Mouse (Mus musculus) midbrain, embryonic 15.5 days (tissue): ENCODE data around the gene Msmb. TPM values are rescaled to one million over a fixed set of nuclear protein-coding genes. Genes with fewer than 3 reads are reported as not detected.
"Not testable (repeated sequence)": the region's sequence is repeated elsewhere in the genome, so short reads cannot be mapped to it uniquely, and the experiment has no call there.

Experiments
- ATAC-seq: fragments of 200-750 bp; cut with Nextera tagmentation; replicated peaks from 2 replicates; pipeline ENCODE4 v1.8.0; 2017; ENCODE audit warnings: moderate TSS enrichment
- H3K27ac ChIP-seq: fragments of 300-500 bp; sonication (generic); 2 replicates; pipeline ENCODE4 v1.5.1; 2015; ENCODE audit warnings: mild to moderate bottlenecking, inconsistent platforms
- H3K27me3 ChIP-seq: fragments of 300-500 bp; sonication (generic); replicated peaks from 2 replicates; pipeline ENCODE4 v1.6.1; 2015; ENCODE audit warnings: inconsistent platforms
- H3K36me3 ChIP-seq: fragments of 300-500 bp; sonication (generic); replicated peaks from 2 replicates; pipeline ENCODE4 v1.6.1; 2015; ENCODE audit warnings: inconsistent platforms
- H3K4me1 ChIP-seq: fragments of 300-500 bp; sonication (generic); 2 replicates; pipeline ENCODE4 v1.6.1; 2015; ENCODE audit warnings: inconsistent platforms
- H3K4me2 ChIP-seq: fragments of 300-500 bp; sonication (generic); 2 replicates; pipeline ENCODE4 v1.6.1; 2015; ENCODE audit warnings: inconsistent platforms, mild to moderate bottlenecking, moderate library complexity
- H3K4me3 ChIP-seq: fragments of 300-500 bp; sonication (generic); 2 replicates; pipeline ENCODE4 v1.5.1; 2015; ENCODE audit warnings: mild to moderate bottlenecking, inconsistent platforms
- H3K9ac ChIP-seq: fragments of 300-500 bp; sonication (generic); 2 replicates; pipeline ENCODE4 v1.6.1; 2015; ENCODE audit warnings: mild to moderate bottlenecking, inconsistent platforms
- H3K9me3 ChIP-seq: fragments of 300-500 bp; sonication (generic); 2 replicates; pipeline ENCODE4 v1.6.1; 2016; ENCODE audit warnings: inconsistent platforms
- WGBS: fragments of 180-500 bp; shearing (Covaris S2); methylation state at CpG from one replicate; pipeline ENCODE4 v1.1.7; 2015; ENCODE audit warnings: mixed read lengths; 5-methylcytosine and 5-hydroxymethylcytosine counted together
- polyA plus RNA-seq: library from polyadenylated mRNA; unstranded; fragments of >200 nt; fragmentation: Nextera tagmentation; extraction: Ambion mirVana; gene quantifications from 2 replicates; pipeline ENCODE4 v1.2.1, GENCODE M21; 2015

Gene Msmb
- polyA plus RNA-seq, 1 experiment from 2014 or later = not detected

- ATAC-seq = no peak
- Histone ChIP-seq H3K4me3 (no peak overlapping the region), H3K36me3 (peaks cover 42% of the 10 kb centered on the region), H3K4me2 (no peak overlapping the region), H3K9ac (no peak overlapping the region), H3K9me3 (no peaks in the 10 kb centered on the region), H3K4me1 (no peaks in the 10 kb centered on the region), H3K27me3 (no peaks in the 10 kb centered on the region), H3K27ac (no peak overlapping the region)
- WGBS = 96% methylated on average over 5 of the region's 5 CpGs
Measured at GRCm38 (mm10) chr14:32191926-32192325, 50.1 kb downstream of the Msmb start.

- no peak overlapping the region for H3K4me3 ChIP-seq
- no peak overlapping the region for H3K4me2 ChIP-seq
- H3K9ac ChIP-seq = no peak overlapping the region
- 49% methylated on average over 3 of the region's 3 CpGs for WGBS
- peaks cover 40% of the 10 kb centered on the region for H3K36me3 ChIP-seq
- no peaks in the 10 kb centered on the region for H3K4me1 ChIP-seq
- H3K9me3 ChIP-seq = no peaks in the 10 kb centered on the region
- no peak for ATAC-seq
- H3K27ac ChIP-seq = no peak overlapping the region
- no peaks in the 10 kb centered on the region for H3K27me3 ChIP-seq
Measured at GRCm38 (mm10) chr14:32192437-32192836, 50.6 kb downstream of the Msmb start.

DNA sequence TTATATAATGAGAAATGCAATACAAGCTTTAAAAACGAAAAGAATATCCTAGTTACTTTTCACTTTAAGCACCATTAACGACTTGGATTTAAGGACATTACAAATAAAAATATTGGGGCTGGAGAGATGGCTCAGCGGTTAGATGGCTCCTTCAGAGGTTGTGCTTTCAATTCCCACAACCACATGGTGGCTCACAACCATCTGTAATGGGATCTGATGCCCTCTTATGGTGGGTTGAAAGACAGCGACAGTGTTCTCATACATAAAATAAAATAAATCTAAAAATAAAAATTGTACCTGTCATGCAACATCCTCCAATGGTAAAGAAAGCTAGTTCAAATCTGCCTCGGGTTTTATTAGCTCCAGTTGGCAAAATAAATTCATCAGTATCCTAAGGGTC, 51.7 kb downstream of the Msmb start:
- ATAC-seq, H3K9ac ChIP-seq, H3K4me2 ChIP-seq, H3K27ac ChIP-seq, H3K9me3 ChIP-seq, H3K4me3 ChIP-seq, H3K4me1 ChIP-seq, H3K27me3 ChIP-seq: not testable (repeated sequence)
- WGBS = 87% methylated on average over 5 of the region's 5 CpGs
- peaks cover 36% of the 10 kb centered on the region for H3K36me3 ChIP-seq

DNA sequence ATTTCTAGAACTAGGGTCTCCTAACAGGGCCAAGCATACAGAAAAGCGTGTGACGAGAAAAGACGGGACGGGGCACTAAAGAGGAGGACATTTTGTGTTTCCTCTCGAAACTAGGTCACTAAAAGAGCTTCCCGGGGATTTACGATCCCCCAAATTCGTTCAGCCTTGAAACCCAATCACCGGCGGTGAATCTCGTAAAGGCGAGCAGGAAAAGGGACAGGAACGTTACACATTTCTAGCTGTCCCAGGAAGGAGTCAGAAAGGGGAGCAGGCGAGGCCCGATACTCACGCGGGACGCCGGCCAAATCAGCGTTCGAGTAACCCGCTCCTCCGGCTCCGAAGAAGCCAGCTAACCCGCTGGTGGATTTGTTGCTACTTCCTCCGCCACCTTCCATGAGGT, 59.5 kb downstream of the Msmb start:
- ATAC-seq = peak; percentile 35; the same call in 1 of the 2 replicates
- H3K27me3 ChIP-seq = no peaks in the 10 kb centered on the region
- H3K4me1 ChIP-seq = peaks cover 29% of the 10 kb centered on the region
- H3K27ac ChIP-seq = peak overlapping the region; percentile 58
- H3K4me3 ChIP-seq = peak overlapping the region; percentile 91
- H3K4me2 ChIP-seq = peak overlapping the region; percentile 90
- 0% methylated on average over 26 of the region's 26 CpGs for WGBS
- H3K9me3 ChIP-seq = no peaks in the 10 kb centered on the region
- peaks cover 13% of the 10 kb centered on the region for H3K36me3 ChIP-seq
- peak overlapping the region; percentile 82 for H3K9ac ChIP-seq

DNA sequence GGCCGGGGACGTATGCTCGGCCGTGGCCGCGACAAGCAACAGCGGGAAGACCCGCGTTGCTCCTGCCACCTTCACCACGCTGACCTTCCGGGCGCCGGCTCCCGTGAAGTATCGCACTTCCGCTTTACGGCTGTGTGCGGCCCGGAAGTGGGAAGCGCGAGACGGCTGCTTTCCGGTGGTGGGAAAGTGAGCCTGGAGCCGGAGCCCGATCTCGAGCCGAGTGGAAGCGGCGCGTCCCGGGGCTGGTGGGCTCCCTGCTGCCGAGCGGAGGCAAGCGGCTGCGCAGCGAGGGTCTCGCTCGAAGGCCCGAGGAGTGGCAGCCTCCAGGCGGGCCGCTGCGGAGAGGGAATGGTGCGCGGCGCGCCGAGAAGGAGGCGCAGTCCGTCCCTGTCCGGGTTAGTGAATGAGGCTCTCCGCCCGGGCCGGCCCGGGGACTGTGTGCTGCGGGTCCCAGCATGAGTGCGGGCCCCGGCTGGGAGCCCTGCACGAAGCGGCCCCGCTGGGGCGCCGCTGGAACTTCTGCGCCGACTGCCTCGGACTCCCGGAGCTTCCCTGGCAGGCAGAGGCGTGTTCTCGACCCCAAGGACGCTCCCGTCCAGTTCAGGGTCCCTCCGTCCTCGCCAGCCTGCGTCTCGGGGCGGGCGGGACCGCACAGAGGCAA, 60.1 kb downstream of the Msmb start, which contains the start of the genes Timm23 and Parg:
Gene Timm23, minus strand, starts transcription at position 108 of the 661 bp plus-strand sequence.
Gene Parg, plus strand, starts transcription at position 159 of the 661 bp plus-strand sequence.
- H3K9me3 ChIP-seq = no peaks in the 10 kb centered on the region
- WGBS = under 1% methylated on average over 72 of the region's 77 CpGs
- H3K27ac ChIP-seq = peak within 1 kb of the TSS; percentile 76
- peak within 1 kb of the TSS; percentile 90 for H3K4me2 ChIP-seq
- peak within 1 kb of the TSS; percentile 91 for H3K4me3 ChIP-seq
- H3K27me3 ChIP-seq = no peaks in the 10 kb centered on the region
- H3K36me3 ChIP-seq = peaks cover 11% of the 10 kb centered on the region
- peak; percentile 95 for ATAC-seq
- peak within 1 kb of the TSS; percentile 82 for H3K9ac ChIP-seq
- H3K4me1 ChIP-seq = peaks cover 29% of the 10 kb centered on the region

Other genes starting within 250 kb of the Msmb start
- gene Galnt15, start 113.0 kb upstream of the Msmb start, polyA plus RNA-seq = 0.40 and 0.46 TPM in 2 replicates
- gene Oxnad1, start 56.6 kb upstream of the Msmb start, polyA plus RNA-seq = 19.6 and 19.7 TPM in 2 replicates
- gene Dph3, start 56.3 kb upstream of the Msmb start, polyA plus RNA-seq = 67.2 and 70.2 TPM in 2 replicates
- 104 and 106 TPM in 2 replicates for gene Ncoa4, start 17.8 kb downstream of the Msmb start, polyA plus RNA-seq
- gene Timm23, start 59.9 kb downstream of the Msmb start, polyA plus RNA-seq = 204 and 211 TPM in 2 replicates
- gene Parg, start 59.9 kb downstream of the Msmb start, polyA plus RNA-seq = 35.8 and 36.5 TPM in 2 replicates
- gene Ogdhl, start 180.0 kb downstream of the Msmb start, polyA plus RNA-seq = 32.6 and 33.0 TPM in 2 replicates
- gene 1700024G13Rik, start 246.4 kb downstream of the Msmb start, polyA plus RNA-seq = 0.34 and 1.0 TPM in 2 replicates